Mouse (Mus musculus) midbrain, embryonic 16.5 days (tissue): ENCODE results near the gene Twnk. TPM values are rescaled to one million over a fixed set of nuclear protein-coding genes. Genes with fewer than 3 reads are reported as not detected.
"Not testable (repeated sequence)": the region's sequence is repeated elsewhere in the genome, so short reads cannot be mapped to it uniquely, and the experiment has no call there.

Source experiments
- ATAC-seq: fragments of 200-750 bp; cut with Nextera tagmentation; 2 replicates; pipeline ENCODE4 v1.8.0; 2017; ENCODE audit warnings: moderate TSS enrichment
- H3K27ac ChIP-seq: fragments of 300-500 bp; sonication (generic); 2 replicates; pipeline ENCODE4 v1.5.1; 2014; ENCODE audit warnings: mild to moderate bottlenecking, low read length, mixed read lengths
- H3K27me3 ChIP-seq: fragments of 300-500 bp; sonication (generic); 2 replicates; pipeline ENCODE4 v1.6.1; 2014; ENCODE audit warnings: low read depth, low read length, mixed read lengths; ENCODE audit not compliant: control insufficient read depth, insufficient read depth
- H3K36me3 ChIP-seq: fragments of 300-500 bp; sonication (generic); 2 replicates; pipeline ENCODE4 v1.6.1; 2014; ENCODE audit warnings: mild to moderate bottlenecking, low read length, moderate library complexity, mixed read lengths; ENCODE audit not compliant: control insufficient read depth, insufficient read depth
- H3K4me1 ChIP-seq: fragments of 300-500 bp; sonication (generic); 2 replicates; pipeline ENCODE4 v1.6.1; 2014; ENCODE audit warnings: mild to moderate bottlenecking, low read length, mixed read lengths; ENCODE audit not compliant: control insufficient read depth, insufficient read depth
- H3K4me2 ChIP-seq: fragments of 300-500 bp; sonication (generic); 2 replicates; pipeline ENCODE4 v1.6.1; 2014; ENCODE audit warnings: mild to moderate bottlenecking, low read length, mixed read lengths
- H3K4me3 ChIP-seq: fragments of 300-500 bp; sonication (generic); 2 replicates; pipeline ENCODE4 v1.5.1; 2014; ENCODE audit warnings: low read depth, mild to moderate bottlenecking, low read length, moderate library complexity, mixed read lengths
- H3K9ac ChIP-seq: fragments of 300-500 bp; sonication (generic); 2 replicates; pipeline ENCODE4 v1.6.1; 2014; ENCODE audit warnings: low read depth, low read length, mixed read lengths
- H3K9me3 ChIP-seq: fragments of 300-500 bp; sonication (generic); replicated peaks from 2 replicates; pipeline ENCODE4 v1.6.1; 2014; ENCODE audit warnings: mild to moderate bottlenecking, low read length, mixed read lengths; ENCODE audit not compliant: control insufficient read depth, poor library complexity, severe bottlenecking
- WGBS: fragments of 180-500 bp; shearing (Covaris S2); extraction: QIAGEN DNeasy Blood & Tissue Kit; methylation state at CpG from one replicate; pipeline ENCODE4 v1.1.7; 2014; 5-methylcytosine and 5-hydroxymethylcytosine counted together
- polyA plus RNA-seq: library from polyadenylated mRNA; unstranded; fragments of >200 nt; fragmentation: Nextera tagmentation; extraction: Ambion mirVana; gene quantifications from 2 replicates; pipeline ENCODE4 v1.2.1, GENCODE M21; 2015

The Twnk gene
- polyA plus RNA-seq, 1 experiment from 2014 or later, result 13.6 TPM

- no peaks in the 10 kb centered on the region for H3K9me3 ChIP-seq
- WGBS, result 49% methylated on average over 17 of the region's 17 CpGs
- H3K4me1 ChIP-seq, result 0 out of 2 replicates have a peak, but pooled peaks cover 2% of the 10 kb centered on the region
- H3K9ac ChIP-seq, result no peak overlapping the region
- H3K27me3 ChIP-seq, result no peaks in the 10 kb centered on the region
- H3K4me2 ChIP-seq, result no peak overlapping the region
- H3K27ac ChIP-seq, result no peak overlapping the region
- ATAC-seq, result no peak
- no peak overlapping the region for H3K4me3 ChIP-seq
- H3K36me3 ChIP-seq, result 0 out of 2 replicates have a peak, but pooled peaks cover 1% of the 10 kb centered on the region
Observed at GRCm38 (mm10) chr19:45032570-45033332, 27.3 kb downstream of the Twnk start.

- Histone ChIP-seq H3K9ac (no peak overlapping the region), H3K4me2 (no peak overlapping the region), H3K27ac (no peak overlapping the region), H3K36me3 (no peaks in the 10 kb centered on the region), H3K27me3 (no peaks in the 10 kb centered on the region), H3K9me3 (no peaks in the 10 kb centered on the region), H3K4me3 (no peak overlapping the region), H3K4me1 (0 out of 2 replicates have a peak, but pooled peaks cover 2% of the 10 kb centered on the region)
- no peak for ATAC-seq
- WGBS, result 29% methylated on average over 16 of the region's 16 CpGs
Observed at GRCm38 (mm10) chr19:45036867-45037266, 31.4 kb downstream of the Twnk start.

GRCm38 (mm10) chr19:45038198-45038597 is 32.7 kb downstream of the Twnk start:
- H3K9me3 ChIP-seq, H3K9ac ChIP-seq, H3K4me2 ChIP-seq, ATAC-seq, H3K36me3 ChIP-seq, H3K4me1 ChIP-seq, H3K27me3 ChIP-seq, H3K4me3 ChIP-seq, H3K27ac ChIP-seq: not testable (repeated sequence)
- 93% methylated on average over 7 of the region's 7 CpGs for WGBS

- no peak overlapping the region for H3K27ac ChIP-seq
- 59% methylated on average over 13 of the region's 13 CpGs for WGBS
- H3K4me1 ChIP-seq, result no peaks in the 10 kb centered on the region
- no peaks in the 10 kb centered on the region for H3K36me3 ChIP-seq
- H3K4me3 ChIP-seq, result no peak overlapping the region
- H3K9me3 ChIP-seq, result no peaks in the 10 kb centered on the region
- peaks cover 1% of the 10 kb centered on the region; the same call in 1 of the 2 replicates for H3K27me3 ChIP-seq
- H3K4me2 ChIP-seq, result no peak overlapping the region
- peak overlapping the region; percentile 38; the same call in 1 of the 2 replicates for H3K9ac ChIP-seq
- no peak for ATAC-seq
Observed at GRCm38 (mm10) chr19:45040214-45040613, 34.8 kb downstream of the Twnk start.

GRCm38 (mm10) chr19:45044389-45044927 is 39.0 kb downstream of the Twnk start:
- Histone ChIP-seq H3K4me3 (no peak overlapping the region), H3K4me1 (peaks cover 18% of the 10 kb centered on the region), H3K36me3 (no peaks in the 10 kb centered on the region), H3K27ac (no peak overlapping the region), H3K9ac (no peak overlapping the region), H3K4me2 (no peak overlapping the region), H3K27me3 (peaks cover 5% of the 10 kb centered on the region; the same call in 1 of the 2 replicates), H3K9me3 (no peaks in the 10 kb centered on the region)
- ATAC-seq, result no peak
- 62% methylated on average over 11 of the region's 11 CpGs for WGBS

- H3K4me2 ChIP-seq, result peak overlapping the region; percentile 19; the same call in 1 of the 2 replicates
- no peak for ATAC-seq
Observed at GRCm38 (mm10) chr19:45045236-45045635, 39.8 kb downstream of the Twnk start.

GRCm38 (mm10) chr19:45045651-45046050 is 40.2 kb downstream of the Twnk start, which contains the start of gene Pdzd7:
Gene Pdzd7 (minus strand): TSS chr19:45045717.
- Histone ChIP-seq H3K4me3 (peak within 1 kb of the TSS; percentile 59), H3K9me3 (no peaks in the 10 kb centered on the region), H3K36me3 (peaks cover 1% of the 10 kb centered on the region; the same call in 1 of the 2 replicates), H3K4me2 (peak within 1 kb of the TSS; percentile 85), H3K9ac (peak within 1 kb of the TSS; percentile 72), H3K27ac (peak within 1 kb of the TSS; percentile 92), H3K27me3 (peaks cover 5% of the 10 kb centered on the region; the same call in 1 of the 2 replicates), H3K4me1 (peaks cover 25% of the 10 kb centered on the region)
- 75% methylated on average over 5 of the region's 5 CpGs for WGBS
- no peak for ATAC-seq

More at GRCm38 (mm10) chr19:45045236-45045635, 39.8 kb downstream of the Twnk start:
- Histone ChIP-seq H3K4me3 (no peak overlapping the region), H3K27ac (no peak overlapping the region), H3K9ac (no peak overlapping the region), H3K36me3 (no peaks in the 10 kb centered on the region), H3K9me3 (no peaks in the 10 kb centered on the region), H3K4me1 (peaks cover 25% of the 10 kb centered on the region), H3K27me3 (peaks cover 5% of the 10 kb centered on the region; the same call in 1 of the 2 replicates)
- WGBS, result 55% methylated on average over 15 of the region's 15 CpGs

- Histone ChIP-seq H3K9ac (peak overlapping the region; percentile 72), H3K4me2 (peak overlapping the region; percentile 85), H3K9me3 (no peaks in the 10 kb centered on the region), H3K4me3 (peak overlapping the region; percentile 59), H3K4me1 (peaks cover 25% of the 10 kb centered on the region), H3K27me3 (peaks cover 5% of the 10 kb centered on the region; the same call in 1 of the 2 replicates), H3K27ac (peak overlapping the region; percentile 92), H3K36me3 (peaks cover 4% of the 10 kb centered on the region; the same call in 1 of the 2 replicates)
- peak; percentile 82 for ATAC-seq
- WGBS, result 2% methylated on average over 34 of the region's 34 CpGs
Observed at GRCm38 (mm10) chr19:45046523-45047321, 41.3 kb downstream of the Twnk start.
